Mouse (Mus musculus): Measurements from ENCODE around the gene Wdr11. TPM values are rescaled to one million over a fixed set of nuclear protein-coding genes. Genes with fewer than 3 reads are reported as not detected.

Wdr11 gene
- total and polyA plus RNA-seq, 3 experiments: 15.9 to 39.4 TPM; not detected in 1

- Histone ChIP-seq H3K27ac (ENCODE audit: control insufficient read depth, low read depth, low read length) (no peak overlapping the region), H3K9ac (ENCODE audit: control insufficient read depth, low read depth, low read length, poor library complexity, severe bottlenecking) (no peak overlapping the region), H3K9me3 (replicated peaks; ENCODE audit: insufficient read depth, low read length) (no peaks in the 10 kb centered on the region), H3K4me3 (ENCODE audit: control insufficient read depth in 1 of 2, insufficient read depth in 1 of 2, low read depth in 2 of 2, low read length in 2 of 2) (no peak overlapping the region), H3K79me2 (ENCODE audit: control insufficient read depth, insufficient read depth, low read length, poor library complexity) (no peaks in the 10 kb centered on the region), H3K36me3 (ENCODE audit: control insufficient read depth in 1 of 2, insufficient read depth in 2 of 2, low read length in 2 of 2) (no peaks in the 10 kb centered on the region), H3K27me3 (ENCODE audit: control insufficient read depth in 1 of 2, insufficient read depth in 2 of 2, low read length in 2 of 2) (no peaks in the 10 kb centered on the region), H3K4me1 (ENCODE audit: control insufficient read depth in 1 of 2, insufficient read depth in 2 of 2, low read length in 2 of 2) (no peaks in the 10 kb centered on the region)
- no peak for TF ChIP-seq POLR2AphosphoS2 (IDR thresholded peaks at IDR 0.05; ENCODE audit: low read length)
- no peak for DNase-seq (ENCODE audit: low read depth, low spot score)
Observed at GRCm38 (mm10) chr7:129662051-129662789, 70.6 kb downstream of the Wdr11 start.

GRCm38 (mm10) chr7:129663781-129664505, 72.3 kb downstream of the Wdr11 start:
- H3K4me1 ChIP-seq (ENCODE audit: control insufficient read depth in 1 of 2, insufficient read depth in 2 of 2, low read length in 2 of 2): no peaks in the 10 kb centered on the region
- H3K9me3 ChIP-seq (replicated peaks; ENCODE audit: insufficient read depth, low read length): no peaks in the 10 kb centered on the region
- H3K36me3 ChIP-seq (ENCODE audit: control insufficient read depth in 1 of 2, insufficient read depth in 2 of 2, low read length in 2 of 2): no peaks in the 10 kb centered on the region
- no peaks in the 10 kb centered on the region for H3K79me2 ChIP-seq (ENCODE audit: control insufficient read depth, insufficient read depth, low read length, poor library complexity)
- no peaks in the 10 kb centered on the region for H3K27me3 ChIP-seq (ENCODE audit: control insufficient read depth in 1 of 2, insufficient read depth in 2 of 2, low read length in 2 of 2)
- no peak overlapping the region for H3K4me3 ChIP-seq (ENCODE audit: control insufficient read depth in 1 of 2, insufficient read depth in 1 of 2, low read depth in 2 of 2, low read length in 2 of 2)
- TF ChIP-seq TBP (IDR thresholded peaks at IDR 0.05; ENCODE audit: low read depth, low read length) (no peak), POLR2A (IDR thresholded peaks at IDR 0.05; ENCODE audit: control insufficient read depth in 1 of 2, insufficient read depth in 1 of 2, low read depth in 1 of 2, low read length in 2 of 2, poor library complexity in 1 of 2) (no peak), USF2 (IDR thresholded peaks at IDR 0.05; ENCODE audit: borderline replicate concordance in 1 of 2, insufficient read depth in 1 of 2, low read depth in 1 of 2, low read length in 2 of 2) (no peak), NELFE (IDR thresholded peaks at IDR 0.05; ENCODE audit: low read depth, low read length) (no peak), KAT2A (conservative IDR thresholded peaks at IDR 0.05; ENCODE audit: low read depth, low read length) (no peak), MXI1 (IDR thresholded peaks at IDR 0.05; ENCODE audit: low read depth, low read length) (no peak), RAD21 (IDR thresholded peaks at IDR 0.05; ENCODE audit: low read depth, low read length) (no peak), EP300 (IDR thresholded peaks at IDR 0.05; ENCODE audit: low read depth in 1 of 2, low read length in 2 of 2) (no peak), ZC3H11A (IDR thresholded peaks at IDR 0.05; ENCODE audit: low read depth, low read length) (no peak), GATA1 (IDR thresholded peaks at IDR 0.05; ENCODE audit: low read depth, low read length) (no peak), POLR2AphosphoS5 (IDR thresholded peaks at IDR 0.05; ENCODE audit: borderline replicate concordance, low read depth, low read length) (no peak), ZMIZ1 (IDR thresholded peaks at IDR 0.05; ENCODE audit: low read depth, low read length) (no peak), CHD1 (IDR thresholded peaks at IDR 0.05; ENCODE audit: low read depth, low read length) (no peak), TCF12 (IDR thresholded peaks at IDR 0.05; ENCODE audit: low read depth, low read length) (no peak), BHLHE40 (IDR thresholded peaks at IDR 0.05; ENCODE audit: borderline replicate concordance, low read depth, low read length) (no peak), MAX (IDR thresholded peaks at IDR 0.05; ENCODE audit: low read length) (no peak), UBTF (IDR thresholded peaks at IDR 0.05; ENCODE audit: borderline replicate concordance, insufficient read depth, low read depth, low read length) (no peak), MYC (IDR thresholded peaks at IDR 0.05; ENCODE audit: low read depth, low read length) (no peak), POLR2AphosphoS2 (IDR thresholded peaks at IDR 0.05; ENCODE audit: low read length) (no peak), NRF1 (IDR thresholded peaks at IDR 0.05; ENCODE audit: insufficient read depth, low read depth, low read length, poor library complexity, severe bottlenecking) (no peak)
- H3K27ac ChIP-seq (ENCODE audit: control insufficient read depth, low read depth, low read length): no peak overlapping the region
- no peak overlapping the region for H3K9ac ChIP-seq (ENCODE audit: control insufficient read depth, low read depth, low read length, poor library complexity, severe bottlenecking)
- no peak for DNase-seq (ENCODE audit: low read depth, low spot score)
